Mouse (Mus musculus): ENCODE measurements at regions not wholly inside any gene's neighbourhood (a gene's known extent, or its start where the extent isn't known, plus 50 kb on each side); places are given as distances from the start of the nearest gene placed in this dataset.

GRCm38 (mm10) chr4:127639765-127640164, 281.8 kb upstream of the Gjb5 start:
- no peak for TF ChIP-seq GATA2 (IDR thresholded peaks at IDR 0.05; ENCODE audit: borderline replicate concordance, low read depth, low read length)
- no peak for TF ChIP-seq TAL1 (conservative IDR thresholded peaks at IDR 0.05; ENCODE audit: low read depth, low read length)

Measured in G1E (cell line).